Mouse (Mus musculus) hindbrain, postnatal 0 days (tissue): ENCODE results near the gene Slc6a11. TPM values are rescaled to one million over a fixed set of nuclear protein-coding genes. Genes with fewer than 3 reads are reported as not detected.

Experiments used
- ATAC-seq: fragments of 200-750 bp; cut with Nextera tagmentation; 2 replicates; pipeline ENCODE4 v1.8.0; 2017; ENCODE audit warnings: mild to moderate bottlenecking, moderate TSS enrichment, moderate library complexity
- DNase-seq: peaks from one replicate; pipeline ENCODE4 v3.0.0-alpha.2; 2015; ENCODE audit warnings: low spot score
- H3K27ac ChIP-seq: fragments of 300-500 bp; sonication (generic); 2 replicates; pipeline ENCODE4 v1.5.1; 2014; ENCODE audit warnings: mild to moderate bottlenecking
- H3K27me3 ChIP-seq: fragments of 300-500 bp; sonication (generic); 2 replicates; pipeline ENCODE4 v1.6.1; 2014; ENCODE audit warnings: low read length, mixed read lengths; ENCODE audit not compliant: insufficient read depth
- H3K36me3 ChIP-seq: fragments of 300-500 bp; sonication (generic); 2 replicates; pipeline ENCODE4 v1.6.1; 2014; ENCODE audit warnings: low read length, mixed read lengths; ENCODE audit not compliant: insufficient read depth
- H3K4me1 ChIP-seq: fragments of 300-500 bp; sonication (generic); 2 replicates; pipeline ENCODE4 v1.6.1; 2014; ENCODE audit warnings: antibody characterized with exemption, low read length, mixed read lengths; ENCODE audit not compliant: insufficient read depth
- H3K4me2 ChIP-seq: fragments of 300-500 bp; sonication (generic); 2 replicates; pipeline ENCODE4 v1.6.1; 2014; ENCODE audit warnings: low read depth, mild to moderate bottlenecking, low read length, moderate library complexity, mixed read lengths
- H3K4me3 ChIP-seq: fragments of 300-500 bp; sonication (generic); 2 replicates; pipeline ENCODE4 v1.5.1; 2014; ENCODE audit warnings: low read length
- H3K9ac ChIP-seq: fragments of 300-500 bp; sonication (generic); replicated peaks from 2 replicates; pipeline ENCODE4 v1.6.1; 2014; ENCODE audit warnings: mild to moderate bottlenecking, low read length, moderate library complexity, mixed read lengths
- H3K9me3 ChIP-seq: fragments of 300-500 bp; sonication (generic); 2 replicates; pipeline ENCODE4 v1.6.1; 2016; ENCODE audit warnings: low read length, mixed read lengths
- CTCF ChIP-seq: IDR thresholded peaks from 2 replicates; pipeline ENCODE4 v1.5.1; 2016; ENCODE audit warnings: antibody characterized with exemption, control low read depth, low read depth
- WGBS: fragments of 180-500 bp; shearing (Covaris S2); extraction: QIAGEN DNeasy Blood & Tissue Kit; methylation state at CpG from one replicate; pipeline ENCODE4 v1.1.7; 2014; 5-methylcytosine and 5-hydroxymethylcytosine counted together
- polyA plus RNA-seq: library from polyadenylated mRNA; unstranded; fragments of >200 nt; fragmentation: Nextera tagmentation; extraction: Ambion mirVana; gene quantifications from 2 replicates; pipeline ENCODE4 v1.2.1, GENCODE M21; 2015
- total RNA-seq: library from RNA; depleted of rRNA; stranded (reverse); fragments of >200 nt; gene quantifications from 2 replicates; pipeline ENCODE4 v1.2.3, GENCODE M21; 2014

Slc6a11 gene
- total and polyA plus RNA-seq, 2 experiments from 2014 or later: 154 to 308 TPM

- Histone ChIP-seq H3K4me3 (no peak overlapping the region), H3K9ac (no peak overlapping the region; the same call in 1 of the 2 replicates), H3K4me2 (no peak overlapping the region), H3K4me1 (peaks cover 35% of the 10 kb centered on the region), H3K9me3 (no peaks in the 10 kb centered on the region), H3K27ac (peak overlapping the region; percentile 64), H3K36me3 (no peaks in the 10 kb centered on the region), H3K27me3 (no peaks in the 10 kb centered on the region)
- 71% methylated on average over 1 of the region's 1 CpGs for WGBS
- TF ChIP-seq CTCF: no peak
- DNase-seq (peak; percentile 49), ATAC-seq (peak; percentile 22; the same call in 1 of the 2 replicates)
Measured at GRCm38 (mm10) chr6:114257762-114258361, 126.8 kb downstream of the Slc6a11 start.

- Histone ChIP-seq H3K4me1 (peaks cover 35% of the 10 kb centered on the region), H3K9ac (no peak overlapping the region)
Measured at GRCm38 (mm10) chr6:114258661-114259193, 127.7 kb downstream of the Slc6a11 start.

GRCm38 (mm10) chr6:114261609-114262008, 130.6 kb downstream of the Slc6a11 start:
- Histone ChIP-seq H3K4me3 (no peak overlapping the region), H3K9ac (no peak overlapping the region), H3K4me2 (no peak overlapping the region), H3K9me3 (no peaks in the 10 kb centered on the region), H3K4me1 (peaks cover 47% of the 10 kb centered on the region), H3K36me3 (no peaks in the 10 kb centered on the region), H3K27ac (peak overlapping the region; percentile 64; the same call in 1 of the 2 replicates), H3K27me3 (no peaks in the 10 kb centered on the region)
- WGBS: 32% methylated on average over 6 of the region's 6 CpGs
- peak; percentile 81 for DNase-seq
- TF ChIP-seq CTCF: 0 out of 2 replicates have a peak, but pooled peaks have one; percentile 7
- peak; percentile 81 for ATAC-seq

More at GRCm38 (mm10) chr6:114258661-114259193, 127.7 kb downstream of the Slc6a11 start:
- H3K27me3 ChIP-seq: no peaks in the 10 kb centered on the region
- WGBS: 30% methylated on average over 3 of the region's 3 CpGs
- H3K4me3 ChIP-seq: no peak overlapping the region
- no peak for TF ChIP-seq CTCF
- DNase-seq (peak; percentile 47), ATAC-seq (peak; percentile 35; the same call in 1 of the 2 replicates)
- H3K27ac ChIP-seq: peak overlapping the region; percentile 64
- no peaks in the 10 kb centered on the region for H3K9me3 ChIP-seq
- no peak overlapping the region for H3K4me2 ChIP-seq
- H3K36me3 ChIP-seq: no peaks in the 10 kb centered on the region

- no peak overlapping the region for H3K4me3 ChIP-seq
- no peak overlapping the region for H3K27ac ChIP-seq
- H3K4me1 ChIP-seq: peaks cover 35% of the 10 kb centered on the region
- DNase-seq (no peak), ATAC-seq (no peak)
- no peaks in the 10 kb centered on the region for H3K36me3 ChIP-seq
- H3K27me3 ChIP-seq: no peaks in the 10 kb centered on the region
- WGBS: 39% methylated on average over 3 of the region's 3 CpGs
- no peaks in the 10 kb centered on the region for H3K9me3 ChIP-seq
- TF ChIP-seq CTCF: no peak
- no peak overlapping the region for H3K4me2 ChIP-seq
- H3K9ac ChIP-seq: no peak overlapping the region
Measured at GRCm38 (mm10) chr6:114264010-114264409, 133.0 kb downstream of the Slc6a11 start.

GRCm38 (mm10) chr6:114264426-114264825, 133.4 kb downstream of the Slc6a11 start:
- WGBS: 38% methylated on average over 5 of the region's 5 CpGs
- Histone ChIP-seq H3K4me2 (no peak overlapping the region), H3K27ac (no peak overlapping the region), H3K36me3 (no peaks in the 10 kb centered on the region), H3K9ac (no peak overlapping the region), H3K27me3 (no peaks in the 10 kb centered on the region), H3K9me3 (no peaks in the 10 kb centered on the region), H3K4me1 (peaks cover 32% of the 10 kb centered on the region), H3K4me3 (no peak overlapping the region)
- DNase-seq: peak; percentile 62
- TF ChIP-seq CTCF: no peak
- ATAC-seq: no peak

- no peak overlapping the region for H3K4me2 ChIP-seq
- DNase-seq (no peak), ATAC-seq (no peak)
- TF ChIP-seq CTCF: no peak
- no peaks in the 10 kb centered on the region for H3K9me3 ChIP-seq
- H3K36me3 ChIP-seq: no peaks in the 10 kb centered on the region
- H3K27ac ChIP-seq: no peak overlapping the region
- H3K4me1 ChIP-seq: peaks cover 23% of the 10 kb centered on the region
- H3K27me3 ChIP-seq: no peaks in the 10 kb centered on the region
- no peak overlapping the region for H3K9ac ChIP-seq
- no peak overlapping the region for H3K4me3 ChIP-seq
Measured at GRCm38 (mm10) chr6:114266273-114266672, 135.2 kb downstream of the Slc6a11 start.

GRCm38 (mm10) chr6:114267979-114268378, 136.9 kb downstream of the Slc6a11 start:
- DNase-seq (no peak), ATAC-seq (no peak)
- 28% methylated on average over 4 of the region's 4 CpGs for WGBS
- no peaks in the 10 kb centered on the region for H3K36me3 ChIP-seq
- no peaks in the 10 kb centered on the region for H3K9me3 ChIP-seq
- no peaks in the 10 kb centered on the region for H3K27me3 ChIP-seq
- H3K4me1 ChIP-seq: peaks cover 14% of the 10 kb centered on the region; the same call in 1 of the 2 replicates
- H3K27ac ChIP-seq: no peak overlapping the region
- H3K9ac ChIP-seq: no peak overlapping the region
- H3K4me2 ChIP-seq: no peak overlapping the region
- H3K4me3 ChIP-seq: no peak overlapping the region
- TF ChIP-seq CTCF: no peak
